Mouse (Mus musculus): Measurements from ENCODE around the gene Ppp2r1b. TPM values are rescaled to one million over a fixed set of nuclear protein-coding genes. Genes with fewer than 3 reads are reported as not detected.

Ppp2r1b gene
- polyA plus RNA-seq, 2 experiments = 25.2 to 51.0 TPM

DNA sequence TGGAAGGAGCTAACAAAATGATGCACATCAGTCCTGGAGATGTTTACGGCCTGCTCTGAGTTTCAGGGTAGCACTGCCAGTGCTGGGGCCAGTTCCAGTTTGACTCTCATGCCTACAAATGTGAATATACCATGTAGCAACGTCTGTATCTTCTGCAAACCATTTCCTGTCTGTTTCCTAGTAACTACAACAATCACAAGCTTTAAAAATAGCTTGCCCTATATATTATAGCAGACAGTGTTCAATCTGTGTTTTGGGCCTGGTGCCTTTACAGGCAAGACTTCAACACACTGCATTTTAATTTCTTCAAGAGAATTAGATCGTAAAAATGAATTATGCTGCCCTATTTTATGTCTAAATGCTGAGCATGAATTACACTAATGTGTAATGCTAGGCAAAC lies 60.2 kb downstream of the Ppp2r1b start:
- H3K27me3 ChIP-seq (ENCODE audit: control insufficient read depth, insufficient read depth, low read length) = no peaks in the 10 kb centered on the region
- H3K4me1 ChIP-seq (ENCODE audit: control insufficient read depth, insufficient read depth, low read length) = peaks cover 6% of the 10 kb centered on the region
- no peak for TF ChIP-seq POLR2A (IDR thresholded peaks at IDR 0.05; ENCODE audit: borderline replicate concordance, extremely low read depth, insufficient read depth, insufficient read length)
- H3K27ac ChIP-seq (replicated peaks; ENCODE audit: low read depth, low read length) = no peak overlapping the region
- no peak overlapping the region for H3K4me3 ChIP-seq (replicated peaks; ENCODE audit: low read length)
- no peak overlapping the region for H3K9ac ChIP-seq (ENCODE audit: low read depth, low read length, severe bottlenecking)
- H3K4me2 ChIP-seq (replicated peaks; ENCODE audit: low read depth, low read length, severe bottlenecking) = no peak overlapping the region
- DNase-seq (ENCODE audit: low spot score) (no peak), ATAC-seq (ENCODE audit: low FRiP score, low read depth) (no peak)
- no peaks in the 10 kb centered on the region for H3K9me3 ChIP-seq (ENCODE audit: control insufficient read depth, low read length)
- WGBS = 71% methylated on average over 3 of the region's 3 CpGs
- peaks cover 3% of the 10 kb centered on the region; the same call in 1 of the 2 replicates for H3K36me3 ChIP-seq (ENCODE audit: control insufficient read depth, insufficient read depth, low read length)

DNA sequence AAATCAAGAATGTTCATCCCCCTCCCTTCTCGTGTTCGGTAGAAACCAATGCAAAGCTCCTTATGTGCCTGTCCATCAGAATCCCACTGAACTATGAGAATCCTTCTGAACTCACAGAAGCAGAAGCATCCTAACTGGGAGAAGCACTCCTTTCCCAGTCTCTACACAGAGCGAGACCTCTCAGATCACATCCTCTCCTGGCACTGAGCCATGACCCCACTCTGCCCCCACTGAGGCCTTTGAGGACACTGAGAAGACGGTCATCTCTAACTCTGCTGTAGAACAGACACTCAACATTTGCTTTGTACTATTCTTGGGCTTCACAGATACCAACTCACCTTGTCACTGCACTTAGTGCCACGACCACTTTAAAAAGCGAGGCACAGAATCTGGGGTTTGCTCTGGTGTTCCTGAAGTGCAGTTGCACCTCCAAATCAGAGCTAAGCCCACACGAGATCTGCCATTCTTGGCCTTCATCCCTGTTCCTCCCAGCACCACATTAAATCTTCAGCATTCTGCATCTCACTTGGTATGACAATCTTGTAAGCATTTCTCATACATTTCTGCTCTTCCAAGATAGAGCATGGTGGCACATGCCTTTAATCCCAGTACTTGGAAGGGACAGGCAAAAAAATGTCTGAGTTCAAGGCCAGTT lies 66.9 kb downstream of the Ppp2r1b start:
- H3K9me3 ChIP-seq (ENCODE audit: control insufficient read depth, low read length) = no peaks in the 10 kb centered on the region

DNA sequence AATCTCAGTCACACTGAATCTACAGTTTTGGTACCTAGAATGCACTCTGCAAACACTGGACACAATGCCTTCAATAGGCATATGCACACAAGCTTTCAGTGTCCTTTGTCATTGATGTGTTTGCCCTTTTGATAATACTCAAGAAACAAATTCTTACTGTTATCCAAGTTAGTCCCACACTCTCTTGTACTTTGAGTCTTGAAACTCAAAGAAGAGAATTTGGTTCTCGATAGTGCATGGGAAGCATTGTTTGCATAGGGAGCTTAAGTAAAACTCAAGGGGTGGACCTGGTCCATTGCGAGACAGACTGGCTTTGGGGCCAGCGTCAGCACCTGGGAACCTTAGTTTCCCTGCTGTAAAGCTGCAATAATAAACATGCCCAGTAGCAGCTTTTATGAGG lies 73.0 kb downstream of the Ppp2r1b start:
- H3K27me3 ChIP-seq (ENCODE audit: control insufficient read depth, insufficient read depth, low read length) = no peaks in the 10 kb centered on the region
- ATAC-seq (ENCODE audit: low FRiP score, low read depth) (no peak), DNase-seq (ENCODE audit: low spot score) (no peak)
- H3K27ac ChIP-seq (replicated peaks; ENCODE audit: low read depth, low read length) = no peak overlapping the region
- 54% methylated on average over 3 of the region's 3 CpGs for WGBS
- H3K36me3 ChIP-seq (ENCODE audit: control insufficient read depth, insufficient read depth, low read length) = peaks cover 9% of the 10 kb centered on the region
- no peak for TF ChIP-seq POLR2A (IDR thresholded peaks at IDR 0.05; ENCODE audit: borderline replicate concordance, extremely low read depth, insufficient read depth, insufficient read length)
- no peaks in the 10 kb centered on the region for H3K9me3 ChIP-seq (ENCODE audit: control insufficient read depth, low read length)
- H3K9ac ChIP-seq (ENCODE audit: low read depth, low read length, severe bottlenecking) = no peak overlapping the region
- no peaks in the 10 kb centered on the region for H3K4me1 ChIP-seq (ENCODE audit: control insufficient read depth, insufficient read depth, low read length)
- H3K4me3 ChIP-seq (replicated peaks; ENCODE audit: low read length) = no peak overlapping the region
- no peak overlapping the region for H3K4me2 ChIP-seq (replicated peaks; ENCODE audit: low read depth, low read length, severe bottlenecking)

More for the DNA sequence above, 66.9 kb downstream of the Ppp2r1b start:
- Histone ChIP-seq H3K4me3 (replicated peaks; ENCODE audit: low read length) (no peak overlapping the region), H3K36me3 (ENCODE audit: control insufficient read depth, insufficient read depth, low read length) (peaks cover 24% of the 10 kb centered on the region), H3K9ac (ENCODE audit: low read depth, low read length, severe bottlenecking) (no peak overlapping the region), H3K27ac (replicated peaks; ENCODE audit: low read depth, low read length) (no peak overlapping the region), H3K27me3 (ENCODE audit: control insufficient read depth, insufficient read depth, low read length) (no peaks in the 10 kb centered on the region), H3K4me1 (ENCODE audit: control insufficient read depth, insufficient read depth, low read length) (no peaks in the 10 kb centered on the region), H3K4me2 (replicated peaks; ENCODE audit: low read depth, low read length, severe bottlenecking) (no peak overlapping the region)
- TF ChIP-seq POLR2A (IDR thresholded peaks at IDR 0.05; ENCODE audit: borderline replicate concordance, extremely low read depth, insufficient read depth, insufficient read length) = no peak
- ATAC-seq (ENCODE audit: low FRiP score, low read depth) = no peak
- WGBS = 92% methylated on average over 7 of the region's 7 CpGs
- no peak for DNase-seq (ENCODE audit: low spot score)

DNA sequence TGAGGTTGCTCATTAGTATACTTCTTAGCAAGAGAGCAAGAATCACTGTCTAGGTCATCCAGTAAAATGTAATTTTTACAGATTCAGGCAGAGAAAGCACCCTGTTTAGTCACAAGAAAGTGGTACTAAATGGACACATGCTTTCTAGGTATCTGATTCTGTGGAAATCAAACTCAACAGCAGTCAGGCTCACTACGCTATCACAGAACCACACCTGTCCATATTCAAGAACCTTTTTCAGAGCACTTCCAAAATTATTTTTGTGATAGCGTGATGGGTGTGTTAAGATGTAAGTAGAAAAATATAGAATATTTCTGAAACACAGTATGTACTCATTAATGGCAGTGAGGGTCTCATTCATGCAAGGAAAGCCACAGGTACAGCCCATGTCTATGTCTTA lies 74.5 kb downstream of the Ppp2r1b start:
- H3K27me3 ChIP-seq (ENCODE audit: control insufficient read depth, insufficient read depth, low read length) = no peaks in the 10 kb centered on the region
- DNase-seq (ENCODE audit: low spot score) (no peak), ATAC-seq (ENCODE audit: low FRiP score, low read depth) (no peak)
- no peak overlapping the region for H3K4me3 ChIP-seq (replicated peaks; ENCODE audit: low read length)
- no peak for TF ChIP-seq POLR2A (IDR thresholded peaks at IDR 0.05; ENCODE audit: borderline replicate concordance, extremely low read depth, insufficient read depth, insufficient read length)
- no peak overlapping the region for H3K9ac ChIP-seq (ENCODE audit: low read depth, low read length, severe bottlenecking)
- H3K9me3 ChIP-seq (ENCODE audit: control insufficient read depth, low read length) = no peaks in the 10 kb centered on the region
- H3K27ac ChIP-seq (replicated peaks; ENCODE audit: low read depth, low read length) = no peak overlapping the region
- peaks cover 7% of the 10 kb centered on the region for H3K36me3 ChIP-seq (ENCODE audit: control insufficient read depth, insufficient read depth, low read length)
- no peaks in the 10 kb centered on the region for H3K4me1 ChIP-seq (ENCODE audit: control insufficient read depth, insufficient read depth, low read length)
- no peak overlapping the region for H3K4me2 ChIP-seq (replicated peaks; ENCODE audit: low read depth, low read length, severe bottlenecking)
- 93% methylated on average over 2 of the region's 2 CpGs for WGBS

DNA sequence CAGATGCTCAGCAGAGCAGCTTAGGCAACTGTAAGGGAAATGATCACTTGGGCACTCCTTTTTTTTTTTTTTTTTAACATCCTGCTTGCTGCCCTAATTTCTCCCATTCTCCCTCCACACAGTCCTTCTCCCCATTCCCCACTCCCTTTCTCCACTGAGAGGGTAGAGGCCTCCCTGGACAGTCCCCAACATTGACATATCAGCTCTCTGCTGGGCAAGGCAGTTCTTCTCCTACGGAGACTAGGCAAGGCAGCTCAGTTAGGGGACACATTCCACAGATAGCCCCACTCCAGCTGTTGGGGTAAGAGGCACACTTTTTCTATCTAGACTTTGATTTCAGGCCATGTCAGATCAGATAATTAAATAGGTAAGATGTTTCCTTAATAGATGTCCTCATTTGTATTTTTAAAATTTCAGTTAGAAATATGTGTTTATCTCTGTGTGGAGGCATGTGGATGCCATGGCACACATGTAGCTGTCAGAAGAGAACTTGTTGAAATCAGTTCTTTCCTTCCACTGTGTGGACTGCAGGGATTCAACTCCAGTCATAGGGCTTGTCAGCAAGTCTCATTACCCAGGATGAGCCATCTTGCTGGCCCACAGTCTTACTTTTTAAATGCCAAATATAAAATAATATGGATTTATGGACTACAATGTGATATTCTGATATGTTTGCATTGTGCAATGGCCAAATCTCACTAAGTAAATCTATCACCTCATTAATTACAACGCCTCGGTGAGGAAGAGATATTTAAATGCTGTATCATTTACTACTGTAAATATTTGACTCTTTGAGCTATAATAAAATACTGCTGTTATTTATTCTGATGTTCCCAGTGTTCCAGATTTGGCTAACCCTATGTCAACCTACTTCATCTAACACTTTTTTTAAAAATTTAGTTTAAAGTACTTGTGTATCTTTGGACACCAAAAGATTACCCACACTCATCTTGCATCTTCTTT lies 76.1 kb downstream of the Ppp2r1b start:
- Histone ChIP-seq H3K9ac (ENCODE audit: low read depth, low read length, severe bottlenecking) (no peak overlapping the region), H3K4me3 (replicated peaks; ENCODE audit: low read length) (no peak overlapping the region), H3K4me1 (ENCODE audit: control insufficient read depth, insufficient read depth, low read length) (no peaks in the 10 kb centered on the region), H3K4me2 (replicated peaks; ENCODE audit: low read depth, low read length, severe bottlenecking) (no peak overlapping the region), H3K27ac (replicated peaks; ENCODE audit: low read depth, low read length) (no peak overlapping the region), H3K36me3 (ENCODE audit: control insufficient read depth, insufficient read depth, low read length) (0 out of 2 replicates have a peak, but pooled peaks cover 2% of the 10 kb centered on the region), H3K27me3 (ENCODE audit: control insufficient read depth, insufficient read depth, low read length) (no peaks in the 10 kb centered on the region), H3K9me3 (ENCODE audit: control insufficient read depth, low read length) (no peaks in the 10 kb centered on the region)
- 82% methylated on average over 3 of the region's 3 CpGs for WGBS
- no peak for TF ChIP-seq POLR2A (IDR thresholded peaks at IDR 0.05; ENCODE audit: borderline replicate concordance, extremely low read depth, insufficient read depth, insufficient read length)
- ATAC-seq (ENCODE audit: low FRiP score, low read depth) (no peak), DNase-seq (ENCODE audit: low spot score) (no peak)

All from limb, embryonic 14.5 days (tissue).